Mouse (Mus musculus) liver, embryonic 14.5 days (tissue): ENCODE results near the gene Plac1. TPM values are rescaled to one million over a fixed set of nuclear protein-coding genes. Genes with fewer than 3 reads are reported as not detected.

ENCODE experiments used
- ATAC-seq: fragments of 200-750 bp; cut with Nextera tagmentation; 2 replicates; pipeline ENCODE4 v1.8.0; 2017; ENCODE audit warnings: moderate number of reproducible peaks, mild to moderate bottlenecking, moderate library complexity; ENCODE audit not compliant: insufficient read depth
- DNase-seq, 3 experiments: peaks; one replicate each; pipeline ENCODE4 v3.0.0-alpha.2; 2012 to 2013; ENCODE audit warnings: low read depth in 3 of 3, low spot score in 3 of 3
- H3K27ac ChIP-seq: fragments of 300-500 bp; sonication (generic); 2 replicates; pipeline ENCODE4 v1.5.1; 2014; ENCODE audit warnings: moderate library complexity, mild to moderate bottlenecking, control low read depth, inconsistent platforms
- H3K27me3 ChIP-seq: fragments of 300-500 bp; sonication (generic); 2 replicates; pipeline ENCODE4 v1.6.1; 2014; ENCODE audit warnings: mild to moderate bottlenecking, low read length, moderate library complexity; ENCODE audit not compliant: control insufficient read depth, insufficient read depth
- H3K36me3 ChIP-seq: fragments of 300-500 bp; sonication (generic); replicated peaks from 2 replicates; pipeline ENCODE4 v1.6.1; 2014; ENCODE audit warnings: low read depth; ENCODE audit not compliant: control insufficient read depth, insufficient read depth
- H3K4me1 ChIP-seq, 2 experiments: fragments of 200-500 bp in 1 of 2; fragments of 300-500 bp in 1 of 2; sonication (generic) in 1 of 2; replicated peaks; 2 replicates each; pipeline ENCODE4 v1.6.1; 2012 to 2014; ENCODE audit warnings: antibody characterized with exemption in 1 of 2, inconsistent platforms in 1 of 2, low read length in 1 of 2; ENCODE audit not compliant: control insufficient read depth in 2 of 2, insufficient read depth in 2 of 2
- H3K4me2 ChIP-seq: fragments of 300-500 bp; sonication (generic); 2 replicates; pipeline ENCODE4 v1.6.1; 2014; ENCODE audit warnings: low read depth, mild to moderate bottlenecking, control low read depth, moderate library complexity
- H3K4me3 ChIP-seq, 2 experiments: fragments of 200-500 bp in 1 of 2; fragments of 300-500 bp in 1 of 2; sonication (generic) in 1 of 2; 2 replicates each; pipeline ENCODE4 v1.5.1; 2012 to 2014; ENCODE audit warnings: low read depth in 2 of 2, low read length in 2 of 2, mild to moderate bottlenecking in 2 of 2, control low read depth in 1 of 2, inconsistent platforms in 1 of 2, moderate library complexity in 1 of 2; ENCODE audit not compliant: insufficient read depth in 1 of 2
- H3K9ac ChIP-seq: fragments of 300-500 bp; sonication (generic); replicated peaks from 2 replicates; pipeline ENCODE4 v1.6.1; 2014; ENCODE audit warnings: mild to moderate bottlenecking, control low read depth, moderate library complexity
- H3K9me3 ChIP-seq: fragments of 300-500 bp; sonication (generic); 2 replicates; pipeline ENCODE4 v1.6.1; 2016; ENCODE audit warnings: low read length, mixed read lengths; ENCODE audit not compliant: control insufficient read depth
- CTCF ChIP-seq: IDR thresholded peaks from 2 replicates; pipeline ENCODE4 v1.5.1; 2016; ENCODE audit warnings: antibody characterized with exemption, low read depth, control low read depth
- EP300 ChIP-seq: IDR thresholded peaks from 2 replicates; pipeline ENCODE4 v1.6.1; 2016; ENCODE audit warnings: antibody characterized with exemption, low read depth
- WGBS: fragments of 180-500 bp; shearing (Covaris S2); extraction: QIAGEN DNeasy Blood & Tissue Kit; methylation state at CpG from one replicate; pipeline ENCODE4 v1.1.7; 2014; ENCODE audit not compliant: insufficient replicate concordance; 5-methylcytosine and 5-hydroxymethylcytosine counted together
- polyA plus RNA-seq, 2 experiments: library from polyadenylated mRNA; depleted of rRNA in 1 of 2; stranded (reverse) in 1 of 2; unstranded in 1 of 2; fragments of >200 nt; fragmentation: Nextera tagmentation in 1 of 2; extraction: Ambion mirVana in 1 of 2; gene quantifications; 2 replicates each; pipeline versions ENCODE4 v1.2.1 to v1.2.3; 2012 to 2014

Plac1 gene
- polyA plus RNA-seq, 2 experiments, result 0.81 to 1.3 TPM

DNA sequence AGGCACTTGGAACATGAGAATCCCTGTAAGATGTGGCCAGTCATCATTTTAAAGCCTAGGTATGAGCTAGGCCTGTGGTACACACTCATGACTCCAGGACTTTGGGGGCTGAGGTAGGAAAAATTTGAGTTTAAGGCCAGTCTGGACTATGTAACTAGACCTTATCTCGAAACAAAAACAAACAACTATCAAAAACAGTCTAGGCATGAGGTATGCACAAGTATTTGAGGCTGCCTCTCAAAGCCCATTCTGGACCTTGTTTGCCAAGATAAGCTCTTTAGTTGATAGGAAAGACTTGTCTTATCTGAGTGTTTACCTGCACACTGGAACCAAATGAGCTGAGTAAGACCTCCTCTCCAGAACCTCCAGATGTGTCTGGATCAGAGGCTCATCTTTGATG, 116.3 kb downstream of the Plac1 start:
- 32% methylated on average over 1 of the region's 1 CpGs for WGBS
- Histone ChIP-seq H3K4me1 (peaks cover 0 to 4% of the 10 kb centered on the region in 2 experiments; a peak in 2 of 4 replicates), H3K27ac (no peak overlapping the region), H3K4me3 (no peak overlapping the region), H3K36me3 (no peaks in the 10 kb centered on the region), H3K9ac (no peak overlapping the region), H3K9me3 (no peaks in the 10 kb centered on the region), H3K27me3 (no peaks in the 10 kb centered on the region), H3K4me2 (no peak overlapping the region)
- no peak for TF ChIP-seq EP300
- TF ChIP-seq CTCF, result no peak
- no peak for ATAC-seq
- DNase-seq, result no peak

DNA sequence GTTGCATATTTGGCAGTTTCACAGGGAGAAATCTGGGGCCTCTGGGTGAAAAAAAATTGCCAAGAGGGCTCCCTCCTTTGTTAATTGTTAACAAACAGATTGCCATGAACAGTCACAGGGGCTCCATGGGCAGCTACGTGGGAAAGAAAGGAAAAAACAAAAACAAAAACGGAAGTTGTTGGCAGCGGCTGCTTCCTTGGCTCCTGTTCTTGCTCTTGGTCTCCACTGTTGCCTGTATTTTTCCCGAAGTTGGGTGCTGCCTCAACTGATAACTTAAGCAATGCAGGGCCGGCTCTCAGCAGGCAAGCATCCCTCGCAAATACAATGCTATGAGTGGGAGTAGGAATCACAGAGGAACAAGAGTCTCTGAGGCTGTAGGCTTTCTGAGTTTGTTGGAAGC, 121.3 kb downstream of the Plac1 start:
- Histone ChIP-seq H3K27ac (no peak overlapping the region), H3K9me3 (no peaks in the 10 kb centered on the region), H3K4me1 (peaks cover 0 to 2% of the 10 kb centered on the region in 2 experiments; a peak in 2 of 4 replicates), H3K4me2 (no peak overlapping the region), H3K27me3 (no peaks in the 10 kb centered on the region), H3K36me3 (no peaks in the 10 kb centered on the region), H3K9ac (no peak overlapping the region), H3K4me3 (no peak overlapping the region)
- no peak for DNase-seq
- TF ChIP-seq CTCF (no peak), EP300 (no peak)
- ATAC-seq, result no peak
- WGBS, result 39% methylated on average over 6 of the region's 6 CpGs

DNA sequence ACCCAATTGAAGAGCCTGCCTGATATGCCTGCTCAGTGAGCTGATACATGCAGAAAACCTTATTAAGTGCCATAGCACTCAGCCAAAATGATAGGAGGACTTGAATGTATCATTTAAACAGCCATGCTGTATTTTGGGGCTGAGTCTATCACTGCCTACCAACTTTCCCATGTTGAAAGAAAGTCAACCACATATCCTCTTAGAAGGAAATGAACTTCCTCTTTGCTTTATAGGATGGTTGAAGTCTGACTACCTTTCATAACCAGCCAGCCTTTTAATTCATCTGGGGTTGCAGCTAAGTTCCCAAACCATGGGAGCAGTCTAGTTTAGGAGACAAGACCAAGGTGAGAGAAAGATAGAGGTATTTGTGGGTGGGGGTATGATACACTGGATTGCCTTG, 121.9 kb downstream of the Plac1 start:
- H3K4me3 ChIP-seq, result no peak overlapping the region
- H3K9me3 ChIP-seq, result no peaks in the 10 kb centered on the region
- H3K36me3 ChIP-seq, result no peaks in the 10 kb centered on the region
- no peak for DNase-seq
- TF ChIP-seq EP300 (no peak), CTCF (no peak)
- no peak overlapping the region for H3K27ac ChIP-seq
- no peaks in the 10 kb centered on the region for H3K27me3 ChIP-seq
- no peaks in the 10 kb centered on the region for H3K4me1 ChIP-seq
- no peak for ATAC-seq
- H3K4me2 ChIP-seq, result no peak overlapping the region
- H3K9ac ChIP-seq, result no peak overlapping the region

DNA sequence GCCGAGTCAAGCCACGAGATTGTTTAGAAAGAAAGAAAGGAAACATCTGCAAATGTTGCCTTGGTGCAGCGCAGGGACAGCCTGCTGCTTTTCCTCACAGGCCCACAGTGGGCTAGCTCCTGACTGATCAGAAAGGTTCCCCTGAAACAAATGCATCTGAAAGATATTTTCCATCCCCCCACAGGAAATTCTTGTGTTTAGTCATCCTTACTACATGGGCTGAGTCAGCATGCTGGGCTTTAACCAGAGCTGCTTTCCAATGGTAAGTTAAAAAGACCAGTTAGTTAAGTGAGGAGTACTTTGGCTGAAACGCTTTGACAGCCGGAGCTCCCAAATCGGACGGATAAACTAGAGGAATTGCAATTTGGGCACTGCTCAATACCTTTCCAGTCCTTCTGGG, 124.9 kb downstream of the Plac1 start:
- H3K27ac ChIP-seq, result no peak overlapping the region
- no peaks in the 10 kb centered on the region for H3K9me3 ChIP-seq
- H3K9ac ChIP-seq, result no peak overlapping the region
- H3K27me3 ChIP-seq, result no peaks in the 10 kb centered on the region
- 63% methylated on average over 7 of the region's 7 CpGs for WGBS
- H3K4me3 ChIP-seq, result no peak overlapping the region
- no peak for DNase-seq
- no peak for ATAC-seq
- no peaks in the 10 kb centered on the region for H3K4me1 ChIP-seq
- TF ChIP-seq EP300 (no peak), CTCF (no peak)
- no peak overlapping the region for H3K4me2 ChIP-seq
- no peaks in the 10 kb centered on the region for H3K36me3 ChIP-seq

DNA sequence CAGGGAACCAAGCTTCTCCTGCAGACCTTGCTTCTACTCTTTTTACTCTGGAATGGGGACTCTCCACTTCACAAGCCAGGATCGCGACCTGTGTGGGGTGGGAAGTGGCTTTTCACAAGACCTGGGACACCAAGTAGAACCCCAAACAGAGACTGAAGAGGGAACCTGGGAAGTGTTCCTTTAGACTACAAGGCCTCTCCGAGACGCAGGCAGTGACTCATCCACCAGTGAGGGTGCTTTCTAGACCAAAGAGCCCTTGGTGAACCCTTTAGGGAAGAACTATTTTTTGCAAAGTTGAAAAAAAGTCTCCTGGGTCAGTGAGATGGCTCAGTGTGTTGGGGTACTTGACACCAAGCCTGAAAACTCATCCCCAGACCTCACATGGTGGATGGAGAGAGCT, 129.8 kb downstream of the Plac1 start:
- no peak overlapping the region for H3K9ac ChIP-seq
- H3K27ac ChIP-seq, result no peak overlapping the region
- no peaks in the 10 kb centered on the region for H3K27me3 ChIP-seq
- DNase-seq (no peak), ATAC-seq (no peak)
- H3K4me1 ChIP-seq, result no peaks in the 10 kb centered on the region
- 73% methylated on average over 4 of the region's 4 CpGs for WGBS
- H3K4me3 ChIP-seq, result no peak overlapping the region
- H3K4me2 ChIP-seq, result no peak overlapping the region
- TF ChIP-seq CTCF (no peak), EP300 (no peak)
- H3K9me3 ChIP-seq, result no peaks in the 10 kb centered on the region
- no peaks in the 10 kb centered on the region for H3K36me3 ChIP-seq
